Mouse (Mus musculus): ENCODE data around the gene Atg4a. TPM values are rescaled to one million over a fixed set of nuclear protein-coding genes. Genes with fewer than 3 reads are reported as not detected.

Gene Atg4a
- polyA plus RNA-seq, 2 experiments, result 12.4 to 23.2 TPM

DNA sequence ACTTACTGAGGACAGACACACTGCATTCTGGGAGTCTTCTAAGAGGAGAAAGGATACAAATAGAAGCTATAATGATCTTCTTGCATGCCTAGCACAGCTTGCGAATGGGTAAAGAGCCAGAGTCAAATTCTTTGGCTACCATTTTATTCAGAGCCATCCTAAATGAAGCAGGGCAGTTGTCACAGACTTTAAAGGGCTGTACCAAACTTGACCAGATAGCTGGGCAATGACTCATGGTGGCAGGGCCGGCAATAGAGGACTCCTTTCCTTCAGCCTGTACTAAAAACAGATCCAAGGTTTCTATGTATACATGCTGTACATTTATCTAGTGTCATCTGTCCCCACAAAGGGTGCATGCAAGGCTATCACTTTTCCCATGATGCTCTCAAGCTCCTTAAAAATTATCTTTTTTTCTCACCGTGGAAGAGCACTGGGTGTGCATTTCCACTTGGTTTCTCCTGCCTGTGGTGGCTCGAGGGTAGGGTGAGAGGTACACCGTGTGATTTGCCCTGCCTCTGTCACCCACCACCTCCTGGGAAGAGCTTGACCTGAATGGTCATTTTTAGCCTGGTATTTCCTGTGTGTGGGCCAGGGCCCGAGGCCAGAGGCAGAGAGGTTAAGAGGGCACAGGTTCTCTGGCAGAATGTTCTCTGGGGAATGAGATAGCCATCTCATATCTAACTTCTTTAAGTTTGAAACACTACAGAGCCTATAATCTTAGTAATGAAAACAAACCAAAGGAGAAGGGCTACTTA is 26.7 kb downstream of the Atg4a start:
- Histone ChIP-seq H3K9ac (ENCODE audit: low read depth, low read length, severe bottlenecking) (no peak overlapping the region), H3K36me3 (ENCODE audit: control insufficient read depth, insufficient read depth, low read length) (no peaks in the 10 kb centered on the region), H3K4me1 (ENCODE audit: control insufficient read depth, insufficient read depth, low read length) (peaks cover 2% of the 10 kb centered on the region; the same call in 1 of the 2 replicates), H3K4me2 (replicated peaks; ENCODE audit: low read depth, low read length, severe bottlenecking) (no peak overlapping the region), H3K4me3 (replicated peaks; ENCODE audit: low read length) (no peak overlapping the region), H3K27ac (replicated peaks; ENCODE audit: low read depth, low read length) (no peak overlapping the region), H3K27me3 (ENCODE audit: control insufficient read depth, insufficient read depth, low read length) (no peaks in the 10 kb centered on the region), H3K9me3 (ENCODE audit: control insufficient read depth, low read length) (no peaks in the 10 kb centered on the region)
- 59% methylated on average over 6 of the region's 6 CpGs for WGBS
- DNase-seq (ENCODE audit: low spot score) (no peak), ATAC-seq (ENCODE audit: low FRiP score, low read depth) (no peak)
- TF ChIP-seq POLR2A (IDR thresholded peaks at IDR 0.05; ENCODE audit: borderline replicate concordance, extremely low read depth, insufficient read depth, insufficient read length), result no peak

DNA sequence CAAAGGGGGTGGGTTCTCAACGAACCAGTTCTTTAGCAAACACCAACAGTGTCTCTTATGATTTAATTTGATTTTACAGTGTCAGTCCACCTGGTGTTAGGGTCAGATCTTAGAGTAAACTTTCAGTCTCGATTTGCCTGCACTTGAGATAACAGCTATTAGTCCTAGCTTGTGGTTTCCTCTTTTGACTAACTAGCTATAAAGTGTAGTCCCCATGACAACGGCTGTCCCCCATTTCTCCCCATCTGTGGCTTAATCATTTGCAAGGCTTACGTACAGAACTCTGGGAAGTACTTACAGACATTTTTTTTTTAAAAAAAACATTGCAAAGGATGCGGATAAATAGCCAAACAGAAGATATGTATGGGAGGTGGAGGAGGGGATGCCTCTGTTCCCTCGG is 28.1 kb downstream of the Atg4a start:
- DNase-seq (ENCODE audit: low spot score), result no peak
- Histone ChIP-seq H3K27ac (replicated peaks; ENCODE audit: low read depth, low read length) (no peak overlapping the region), H3K27me3 (ENCODE audit: control insufficient read depth, insufficient read depth, low read length) (no peaks in the 10 kb centered on the region), H3K9ac (ENCODE audit: low read depth, low read length, severe bottlenecking) (no peak overlapping the region), H3K4me3 (replicated peaks; ENCODE audit: low read length) (no peak overlapping the region), H3K4me2 (replicated peaks; ENCODE audit: low read depth, low read length, severe bottlenecking) (no peak overlapping the region), H3K9me3 (ENCODE audit: control insufficient read depth, low read length) (no peaks in the 10 kb centered on the region), H3K36me3 (ENCODE audit: control insufficient read depth, insufficient read depth, low read length) (no peaks in the 10 kb centered on the region), H3K4me1 (ENCODE audit: control insufficient read depth, insufficient read depth, low read length) (no peaks in the 10 kb centered on the region; the same call in 1 of the 2 replicates)
- TF ChIP-seq POLR2A (IDR thresholded peaks at IDR 0.05; ENCODE audit: borderline replicate concordance, extremely low read depth, insufficient read depth, insufficient read length), result no peak
- ATAC-seq (ENCODE audit: low FRiP score, low read depth), result no peak
- WGBS, result 58% methylated on average over 6 of the region's 6 CpGs

DNA sequence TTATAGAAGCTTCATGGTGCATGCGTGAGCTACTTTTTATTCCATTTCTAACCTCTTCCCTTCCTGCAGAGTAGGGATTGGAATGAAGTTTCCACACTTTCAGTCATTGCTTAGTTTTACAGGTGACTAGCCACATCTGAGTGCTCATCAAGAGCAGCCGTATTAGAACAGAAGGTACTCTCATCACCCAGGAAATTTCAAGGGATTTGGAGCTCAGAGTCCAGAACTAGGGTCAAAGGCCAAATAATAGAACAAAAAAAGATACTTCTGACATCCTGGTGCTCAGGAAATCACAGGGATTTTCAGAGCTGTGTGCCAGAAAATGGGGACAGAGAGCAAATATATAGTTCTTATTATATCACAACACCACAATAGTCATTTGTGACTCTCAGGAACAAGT is 28.5 kb downstream of the Atg4a start:
- ATAC-seq (ENCODE audit: low FRiP score, low read depth), result no peak
- Histone ChIP-seq H3K4me1 (ENCODE audit: control insufficient read depth, insufficient read depth, low read length) (no peaks in the 10 kb centered on the region; the same call in 1 of the 2 replicates), H3K36me3 (ENCODE audit: control insufficient read depth, insufficient read depth, low read length) (no peaks in the 10 kb centered on the region), H3K27ac (replicated peaks; ENCODE audit: low read depth, low read length) (no peak overlapping the region), H3K9me3 (ENCODE audit: control insufficient read depth, low read length) (no peaks in the 10 kb centered on the region), H3K4me3 (replicated peaks; ENCODE audit: low read length) (no peak overlapping the region), H3K4me2 (replicated peaks; ENCODE audit: low read depth, low read length, severe bottlenecking) (no peak overlapping the region), H3K27me3 (ENCODE audit: control insufficient read depth, insufficient read depth, low read length) (no peaks in the 10 kb centered on the region), H3K9ac (ENCODE audit: low read depth, low read length, severe bottlenecking) (no peak overlapping the region)
- WGBS, result 70% methylated on average over 2 of the region's 2 CpGs
- DNase-seq (ENCODE audit: low spot score), result no peak
- no peak for TF ChIP-seq POLR2A (IDR thresholded peaks at IDR 0.05; ENCODE audit: borderline replicate concordance, extremely low read depth, insufficient read depth, insufficient read length)

DNA sequence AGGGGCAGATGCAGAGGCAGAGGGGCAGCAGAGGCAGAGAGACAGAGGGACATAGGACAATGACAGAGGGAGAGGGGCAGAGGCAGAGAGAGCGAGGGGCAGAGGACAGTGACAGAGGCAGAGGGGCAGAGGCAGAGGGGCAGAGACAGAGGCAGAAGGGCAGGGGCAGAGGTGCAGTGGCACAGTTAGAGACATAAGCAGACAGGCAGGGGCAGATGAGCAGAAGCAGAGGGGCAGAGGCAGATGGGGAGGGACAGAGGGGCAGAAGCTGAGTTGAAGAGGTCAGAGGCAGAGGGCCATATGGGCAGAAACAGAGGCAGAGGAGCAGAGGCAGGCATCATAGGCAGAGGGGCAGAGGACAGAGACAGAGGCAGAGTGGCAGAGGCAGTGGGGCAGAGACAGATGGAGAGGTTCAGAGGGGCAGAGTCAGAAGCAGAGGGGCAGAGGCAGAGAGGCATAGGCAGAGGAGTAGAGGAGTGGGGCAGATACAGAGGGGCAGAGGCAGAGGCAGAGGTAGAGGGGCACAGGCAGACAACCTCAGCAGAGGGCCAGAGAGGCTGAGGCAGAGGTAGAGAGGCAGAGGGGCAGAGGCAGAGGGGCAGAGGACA is 40.3 kb downstream of the Atg4a start:
- DNase-seq (ENCODE audit: low spot score) (no peak), ATAC-seq (ENCODE audit: low FRiP score, low read depth) (no peak)
- H3K36me3 ChIP-seq (ENCODE audit: control insufficient read depth, insufficient read depth, low read length), result no peaks in the 10 kb centered on the region
- no peak overlapping the region for H3K27ac ChIP-seq (replicated peaks; ENCODE audit: low read depth, low read length)
- H3K4me1 ChIP-seq (ENCODE audit: control insufficient read depth, insufficient read depth, low read length), result no peaks in the 10 kb centered on the region
- no peaks in the 10 kb centered on the region for H3K27me3 ChIP-seq (ENCODE audit: control insufficient read depth, insufficient read depth, low read length)
- H3K9me3 ChIP-seq (ENCODE audit: control insufficient read depth, low read length), result no peaks in the 10 kb centered on the region
- no peak for TF ChIP-seq POLR2A (IDR thresholded peaks at IDR 0.05; ENCODE audit: borderline replicate concordance, extremely low read depth, insufficient read depth, insufficient read length)
- H3K9ac ChIP-seq (ENCODE audit: low read depth, low read length, severe bottlenecking), result no peak overlapping the region
- H3K4me3 ChIP-seq (replicated peaks; ENCODE audit: low read length), result no peak overlapping the region
- WGBS, result 75% methylated on average over 1 of the region's 1 CpGs
- H3K4me2 ChIP-seq (replicated peaks; ENCODE audit: low read depth, low read length, severe bottlenecking), result no peak overlapping the region

DNA sequence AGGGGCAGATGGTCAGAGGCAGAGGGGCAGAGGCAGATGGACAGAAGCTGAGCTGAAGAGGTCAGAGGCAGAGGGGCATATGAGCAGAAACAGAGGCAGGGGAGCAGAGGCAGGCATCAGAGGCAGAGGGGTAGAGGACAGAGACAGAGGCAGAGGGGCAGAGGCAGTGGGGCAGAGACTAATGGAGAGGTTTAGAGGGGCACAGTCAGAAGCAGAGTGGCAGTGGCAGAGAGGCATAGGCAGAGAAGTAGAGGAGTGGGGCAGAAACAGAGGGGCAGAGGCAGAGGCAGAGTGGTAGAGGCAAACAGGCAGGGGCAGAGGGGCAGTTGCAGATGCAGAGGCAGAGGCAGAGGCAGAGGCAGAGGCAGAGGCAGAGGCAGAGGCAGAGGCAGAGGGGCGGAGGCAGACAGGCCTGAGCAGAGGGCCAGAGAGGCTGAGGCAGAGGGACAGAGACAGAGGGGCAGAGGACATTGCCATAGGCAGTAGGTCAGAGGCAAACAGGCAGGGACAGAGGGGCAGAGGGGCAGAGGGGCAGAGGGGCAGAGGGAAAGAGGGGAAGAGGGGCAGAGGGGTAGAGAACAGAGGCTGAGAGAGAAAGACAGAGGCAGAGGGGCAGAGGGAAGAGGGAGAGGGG is 41.3 kb downstream of the Atg4a start:
- WGBS, result 64% methylated on average over 1 of the region's 1 CpGs
- no peaks in the 10 kb centered on the region for H3K27me3 ChIP-seq (ENCODE audit: control insufficient read depth, insufficient read depth, low read length)
- ATAC-seq (ENCODE audit: low FRiP score, low read depth), result no peak

More for the DNA sequence above, 41.3 kb downstream of the Atg4a start:
- Histone ChIP-seq H3K4me1 (ENCODE audit: control insufficient read depth, insufficient read depth, low read length) (no peaks in the 10 kb centered on the region), H3K4me2 (replicated peaks; ENCODE audit: low read depth, low read length, severe bottlenecking) (no peak overlapping the region), H3K36me3 (ENCODE audit: control insufficient read depth, insufficient read depth, low read length) (no peaks in the 10 kb centered on the region), H3K9me3 (ENCODE audit: control insufficient read depth, low read length) (no peaks in the 10 kb centered on the region), H3K27ac (replicated peaks; ENCODE audit: low read depth, low read length) (no peak overlapping the region), H3K9ac (ENCODE audit: low read depth, low read length, severe bottlenecking) (no peak overlapping the region), H3K4me3 (replicated peaks; ENCODE audit: low read length) (no peak overlapping the region)
- no peak for DNase-seq (ENCODE audit: low spot score)
- no peak for TF ChIP-seq POLR2A (IDR thresholded peaks at IDR 0.05; ENCODE audit: borderline replicate concordance, extremely low read depth, insufficient read depth, insufficient read length)

All from limb, embryonic 14.5 days (tissue).